Mouse (Mus musculus) cortical plate, adult 2 months (tissue): ENCODE measurements around the gene Olfr295.

Source experiments
- CTCF ChIP-seq: fragments of 200-500 bp; IDR thresholded peaks from 2 replicates; pipeline ENCODE4 v1.5.1; 2011; ENCODE audit warnings: mild to moderate bottlenecking, control low read depth, low read length; ENCODE audit not compliant: insufficient read depth; ENCODE audit errors: extremely low read depth
- POLR2A ChIP-seq: fragments of 200-500 bp; IDR thresholded peaks from 2 replicates; pipeline ENCODE4 v1.6.1; 2011; ENCODE audit warnings: mild to moderate bottlenecking, low read length, control low read depth; ENCODE audit not compliant: insufficient read depth; ENCODE audit errors: extremely low read depth

DNA sequence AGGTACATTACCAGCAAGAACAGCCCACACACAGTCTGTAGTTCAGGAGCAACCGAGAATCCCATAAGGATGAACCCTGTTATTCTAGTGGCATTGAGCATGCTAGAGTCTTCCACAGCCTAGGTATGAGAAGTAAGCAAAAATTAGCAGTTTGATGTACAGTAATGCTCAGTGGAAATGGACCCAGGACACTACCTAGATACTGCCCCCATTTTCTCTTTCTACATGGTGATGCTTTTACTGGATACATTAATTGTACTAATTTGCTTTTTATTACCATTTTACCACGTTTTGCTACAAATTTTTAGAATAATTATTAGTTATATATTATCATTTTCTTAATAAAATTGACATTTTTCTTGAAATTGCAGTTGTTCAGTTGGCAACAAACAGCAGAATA lies 32.9 kb downstream of the Olfr295 start, which contains the start of gene Olfr294:
- TF ChIP-seq POLR2A = no peak
- TF ChIP-seq CTCF = no peak
